19 mouse cellular contexts compared by ENCODE assay signal in genomic region chr4:40181681-40182080, GRCm38 (mm10). TPM values are rescaled to one million over a fixed set of nuclear protein-coding genes. Genes with fewer than 3 reads are reported as not detected.
A peak's percentile ranks its signal among the peaks of the same experiment; 100 is the strongest.
DNase-seq lines count a peak whose midpoint lies in the region; ATAC-seq and TF ChIP-seq lines count a peak whose summit lies in the region.
"Had no signal": no experiment of that assay in that cellular context is flagged by ENCODE, and none has a peak within 500 bp of the region (broad histone marks: within the 10 kb centered on the region; RNA-seq: fewer than 3 reads in every experiment).

No protein-coding gene starts in this region.

- H3K4me2 ChIP-seq in lung, postnatal 0 days (replicated peaks; ENCODE audit: low read depth, low read length), result no peak overlapping the region
- H3K4me2 ChIP-seq in stomach, embryonic 15.5 days, result no peak overlapping the region
- no peak overlapping the region for H3K4me2 ChIP-seq in forebrain, embryonic 16.5 days (ENCODE audit: low read length)
- H3K4me2 ChIP-seq: embryonic facial prominence, embryonic 15.5 days; forebrain, embryonic 13.5 days; midbrain, embryonic 15.5 days; neural tube, embryonic 13.5 days had no signal

- H3K4me3 ChIP-seq in lung, postnatal 0 days (ENCODE audit: low read depth, low read length), result no peak overlapping the region
- H3K4me3 ChIP-seq in kidney, adult 2 months (ENCODE audit: insufficient read depth, low read depth, low read length), result no peak overlapping the region
- H3K4me3 ChIP-seq in stomach, embryonic 15.5 days (replicated peaks), result no peak overlapping the region
- no peak overlapping the region for H3K4me3 ChIP-seq in forebrain, embryonic 16.5 days (replicated peaks; ENCODE audit: low read length)
- H3K4me3 ChIP-seq: embryonic facial prominence, embryonic 15.5 days; forebrain, embryonic 13.5 days; midbrain, embryonic 15.5 days; neural tube, embryonic 13.5 days had no signal

- TF ChIP-seq POLR2A in kidney, adult 2 months (IDR thresholded peaks at IDR 0.05; ENCODE audit: low read depth, low read length), result no peak

- H3K9me3 ChIP-seq in lung, postnatal 0 days (ENCODE audit: low read length), result no peaks in the 10 kb centered on the region
- no peaks in the 10 kb centered on the region for H3K9me3 ChIP-seq in stomach, embryonic 15.5 days
- no peaks in the 10 kb centered on the region for H3K9me3 ChIP-seq in forebrain, embryonic 16.5 days (ENCODE audit: control insufficient read depth, low read length)
- H3K9me3 ChIP-seq: embryonic facial prominence, embryonic 15.5 days; forebrain, embryonic 13.5 days; midbrain, embryonic 15.5 days; neural tube, embryonic 13.5 days had no signal

- no peak for TF ChIP-seq CTCF in lung, postnatal 0 days (IDR thresholded peaks at IDR 0.05)
- no peak for TF ChIP-seq CTCF in kidney, adult 2 months (conservative IDR thresholded peaks at IDR 0.05; ENCODE audit: insufficient read depth, insufficient read length, low read depth, low read length)

- ATAC-seq in lung, postnatal 0 days, result no peak
- 0 out of 2 replicates have a peak, but pooled peaks have one; percentile 63 for ATAC-seq in stomach, embryonic 15.5 days (ENCODE audit: insufficient read depth, low FRiP score, low read depth)
- ATAC-seq in forebrain, embryonic 16.5 days, result no peak
- ATAC-seq: forebrain, embryonic 13.5 days; hindbrain, embryonic 16.5 days; midbrain, embryonic 15.5 days had no signal

- peaks cover 34% of the 10 kb centered on the region for H3K36me3 ChIP-seq in lung, postnatal 0 days (ENCODE audit: insufficient read depth, low read length)
- H3K36me3 ChIP-seq in kidney, adult 2 months (ENCODE audit: control insufficient read depth, insufficient read depth, low read length), result peaks cover 1% of the 10 kb centered on the region; the same call in 1 of the 2 replicates
- peaks cover 24% of the 10 kb centered on the region; the same call in 1 of the 2 replicates for H3K36me3 ChIP-seq in stomach, embryonic 15.5 days
- peaks cover 34% of the 10 kb centered on the region for H3K36me3 ChIP-seq in forebrain, embryonic 16.5 days (ENCODE audit: control insufficient read depth, insufficient read depth)

- H3K27me3 ChIP-seq in lung, postnatal 0 days (replicated peaks; ENCODE audit: insufficient read depth, low read length), result no peaks in the 10 kb centered on the region
- no peaks in the 10 kb centered on the region for H3K27me3 ChIP-seq in kidney, adult 2 months (replicated peaks; ENCODE audit: control insufficient read depth, insufficient read depth, low read length)
- H3K27me3 ChIP-seq in stomach, embryonic 15.5 days (replicated peaks), result no peaks in the 10 kb centered on the region
- no peaks in the 10 kb centered on the region for H3K27me3 ChIP-seq in forebrain, embryonic 16.5 days (replicated peaks; ENCODE audit: control insufficient read depth, insufficient read depth, low read length)
- H3K27me3 ChIP-seq: embryonic facial prominence, embryonic 15.5 days; forebrain, embryonic 13.5 days; midbrain, embryonic 15.5 days; neural tube, embryonic 13.5 days had no signal

- peak; percentile 25 to 26 for DNase-seq in lung, adult 18-20 months
- DNase-seq in lung, postnatal 0 days (ENCODE audit: low spot score), result no peak
- DNase-seq in kidney, adult 2 months, result peak; percentile 97
- DNase-seq in liver, result peak; percentile 52
- no peak for DNase-seq in gastrocnemius, postnatal 14 days
- no peak for DNase-seq in urinary bladder, postnatal 10 days (ENCODE audit: low spot score)
- DNase-seq: B cell, adult 2 months; heart, postnatal 10 days; layer of hippocampus, adult 9-11 months; right cerebral cortex, postnatal 14 days; thymus, postnatal 36 days had no signal

- H3K4me1 ChIP-seq in lung, postnatal 0 days (ENCODE audit: insufficient read depth, low read depth, low read length), result no peaks in the 10 kb centered on the region
- peaks cover 25% of the 10 kb centered on the region; the same call in 1 of the 2 replicates for H3K4me1 ChIP-seq in kidney, adult 2 months (ENCODE audit: control insufficient read depth, insufficient read depth, low read length)
- H3K4me1 ChIP-seq in stomach, embryonic 15.5 days, result no peaks in the 10 kb centered on the region
- H3K4me1 ChIP-seq in forebrain, embryonic 16.5 days (replicated peaks; ENCODE audit: control insufficient read depth, insufficient read depth, low read length), result no peaks in the 10 kb centered on the region
- H3K4me1 ChIP-seq: embryonic facial prominence, embryonic 15.5 days; forebrain, embryonic 13.5 days; midbrain, embryonic 15.5 days; neural tube, embryonic 13.5 days had no signal

- intact Hi-C loops in gastrocnemius, postnatal 14 days (cut with DNase I; ENCODE audit: low total_unique reads), result loop anchor here (5.0 kb wide), 1 partner anchor 44 kb away; no protein-coding TSS in a partner anchor

- no peak for TF ChIP-seq EP300 in lung, postnatal 0 days (IDR thresholded peaks at IDR 0.05)

- H3K9ac ChIP-seq in lung, postnatal 0 days (replicated peaks; ENCODE audit: low read depth), result no peak overlapping the region
- no peak overlapping the region for H3K9ac ChIP-seq in stomach, embryonic 15.5 days
- H3K9ac ChIP-seq in forebrain, embryonic 16.5 days (replicated peaks; ENCODE audit: low read depth, low read length), result no peak overlapping the region
- H3K9ac ChIP-seq: embryonic facial prominence, embryonic 15.5 days; forebrain, embryonic 13.5 days; midbrain, embryonic 15.5 days; neural tube, embryonic 13.5 days had no signal

- no peak overlapping the region for H3K27ac ChIP-seq in lung, postnatal 0 days (ENCODE audit: low read length)
- peak overlapping the region; percentile 96 for H3K27ac ChIP-seq in kidney, adult 2 months (ENCODE audit: insufficient read depth, low read depth, low read length)
- H3K27ac ChIP-seq in stomach, embryonic 15.5 days, result no peak overlapping the region
- no peak overlapping the region for H3K27ac ChIP-seq in forebrain, embryonic 16.5 days (ENCODE audit: low read length)
- H3K27ac ChIP-seq: embryonic facial prominence, embryonic 15.5 days; forebrain, embryonic 13.5 days; macrophage; midbrain, embryonic 15.5 days; neural tube, embryonic 13.5 days had no signal

- 90% methylated on average over 8 of the region's 8 CpGs for WGBS in lung, postnatal 0 days
- WGBS in kidney, adult 2 months, result 56% methylated on average over 8 of the region's 8 CpGs
- 93% methylated on average over 8 of the region's 8 CpGs for WGBS in stomach, embryonic 15.5 days
- 91% methylated on average over 8 of the region's 8 CpGs for WGBS in forebrain, embryonic 16.5 days

RNA-seq across cellular contexts. Expression of gene Aco1, which starts 38.8 kb away (rescaled TPM):
- 38.0 and 46.0 TPM in 2 replicates for polyA plus RNA-seq in lung, postnatal 0 days (2015; fragmentation: Nextera tagmentation; extraction: Ambion mirVana)
- polyA plus RNA-seq in kidney, adult 2 months (2012; rRNA removed), result 179 and 182 TPM in 2 replicates
- 55.0 and 64.9 TPM in 2 replicates for polyA plus RNA-seq in stomach, embryonic 15.5 days (2015; fragmentation: Nextera tagmentation; extraction: Ambion mirVana)
- 10 to 100 TPM; 18.1 to 19.3 TPM for total RNA-seq in gastrocnemius, postnatal 14 days (2021)
- polyA plus RNA-seq in forebrain, embryonic 16.5 days (2015; fragmentation: Nextera tagmentation; extraction: Ambion mirVana), result 54.3 and 58.3 TPM in 2 replicates

RNA-seq across cellular contexts. Expression of gene Ddx58, which starts 57.9 kb away (rescaled TPM):
- 15.3 and 18.1 TPM in 2 replicates for polyA plus RNA-seq in lung, postnatal 0 days (2015; fragmentation: Nextera tagmentation; extraction: Ambion mirVana)
- polyA plus RNA-seq in kidney, adult 2 months (2012; rRNA removed), result 14.5 and 19.4 TPM in 2 replicates
- polyA plus RNA-seq in stomach, embryonic 15.5 days (2015; fragmentation: Nextera tagmentation; extraction: Ambion mirVana), result 13.2 and 13.6 TPM in 2 replicates
- total RNA-seq in gastrocnemius, postnatal 14 days (2021), result 1 to 10 TPM; 3.2 to 4.2 TPM
- 2.5 and 4.5 TPM in 2 replicates for polyA plus RNA-seq in forebrain, embryonic 16.5 days (2015; fragmentation: Nextera tagmentation; extraction: Ambion mirVana)

Comparison
In these comparisons a context has a peak if more than half of its experiments do, and no peak if none do; other contexts are left out.
1. DNase-seq: peak in lung, adult 18-20 months (2 of 2), kidney, adult 2 months (single experiment) and liver (single experiment); none in lung, postnatal 0 days (single experiment), gastrocnemius, postnatal 14 days (single experiment) and urinary bladder, postnatal 10 days (single experiment).